Mouse (Mus musculus): ENCODE measurements around the gene Lama4. TPM values are rescaled to one million over a fixed set of nuclear protein-coding genes. Genes with fewer than 3 reads are reported as not detected.
A peak's percentile ranks its signal among the peaks of the same experiment; 100 is the strongest.

The Lama4 gene
- polyA plus RNA-seq, 1 experiment from 2014 or later, result 13.3 TPM

DNA sequence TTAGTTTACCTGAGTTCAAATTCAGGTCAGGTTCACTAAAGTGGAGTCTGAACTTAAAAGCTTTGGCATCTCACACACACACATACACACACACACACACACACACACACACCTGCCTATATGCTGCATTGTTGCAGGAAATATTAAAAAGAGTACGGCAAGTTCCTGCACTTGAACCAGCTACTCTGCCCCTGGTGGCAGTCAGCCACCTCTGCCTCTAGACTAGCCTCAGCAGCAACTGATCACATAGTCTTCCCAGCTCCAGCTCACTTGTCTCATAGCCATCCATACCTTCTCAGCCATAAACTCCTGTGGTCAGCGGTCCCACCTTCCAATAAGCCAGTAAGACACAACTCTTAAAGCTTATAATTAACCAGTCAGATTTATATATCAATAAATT is 37.2 kb downstream of the Lama4 start:
- ATAC-seq, result no peak
- H3K36me3 ChIP-seq (ENCODE audit: poor library complexity, severe bottlenecking), result no peaks in the 10 kb centered on the region
- 0 out of 2 replicates have a peak, but pooled peaks cover 4% of the 10 kb centered on the region for H3K4me1 ChIP-seq
- H3K4me3 ChIP-seq, result no peak overlapping the region
- WGBS, result 86% methylated on average over 2 of the region's 2 CpGs
- H3K9ac ChIP-seq, result no peak overlapping the region
- H3K4me2 ChIP-seq, result no peak overlapping the region
- no peaks in the 10 kb centered on the region for H3K9me3 ChIP-seq (replicated peaks)
- no peaks in the 10 kb centered on the region for H3K27me3 ChIP-seq
- no peak overlapping the region for H3K27ac ChIP-seq

DNA sequence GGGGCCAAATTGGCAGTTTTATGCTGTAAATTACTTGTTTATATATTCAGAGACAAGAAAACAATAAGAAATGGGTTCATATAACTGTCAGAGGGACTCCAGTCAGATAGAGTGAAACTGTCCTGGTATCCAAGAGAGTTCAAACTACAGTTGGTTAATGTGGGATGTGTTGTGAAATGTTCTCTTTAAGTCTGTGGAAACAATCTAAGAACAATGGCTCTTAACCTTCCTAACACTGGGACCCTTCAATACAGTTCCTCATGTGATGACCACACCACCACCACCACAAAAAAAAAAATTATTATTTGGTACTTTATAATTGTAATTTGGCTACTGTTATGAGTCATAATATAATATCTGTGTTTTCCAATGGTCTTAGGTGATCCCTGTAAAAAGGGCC is 38.2 kb downstream of the Lama4 start:
- Histone ChIP-seq H3K4me1 (0 out of 2 replicates have a peak, but pooled peaks cover 4% of the 10 kb centered on the region), H3K27ac (no peak overlapping the region), H3K27me3 (no peaks in the 10 kb centered on the region), H3K9me3 (replicated peaks) (no peaks in the 10 kb centered on the region), H3K4me2 (no peak overlapping the region), H3K4me3 (no peak overlapping the region), H3K36me3 (ENCODE audit: poor library complexity, severe bottlenecking) (no peaks in the 10 kb centered on the region), H3K9ac (no peak overlapping the region)
- no peak for ATAC-seq

DNA sequence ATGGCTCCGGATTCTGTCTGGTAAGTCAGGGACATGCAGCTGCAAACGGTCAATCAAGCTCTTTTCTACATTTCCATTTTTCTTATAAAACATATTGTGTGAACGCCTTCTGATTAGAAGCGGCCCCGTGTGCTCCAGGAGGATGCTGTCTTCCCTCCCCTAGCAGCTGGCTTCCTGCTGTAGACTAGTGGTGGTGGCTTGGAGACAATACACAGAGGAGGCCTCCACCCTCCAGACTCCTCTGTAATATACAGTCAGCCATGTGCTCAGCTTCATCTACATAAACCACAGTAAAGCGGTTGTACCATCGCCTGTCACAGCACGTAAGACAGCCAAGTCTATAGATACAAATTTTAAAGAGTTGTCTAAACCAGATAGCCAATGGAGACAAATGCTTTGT is 40.2 kb downstream of the Lama4 start:
- Histone ChIP-seq H3K4me2 (no peak overlapping the region), H3K27ac (no peak overlapping the region), H3K9ac (no peak overlapping the region), H3K4me3 (no peak overlapping the region), H3K27me3 (no peaks in the 10 kb centered on the region), H3K4me1 (peaks cover 4% of the 10 kb centered on the region; the same call in 1 of the 2 replicates), H3K9me3 (replicated peaks) (no peaks in the 10 kb centered on the region), H3K36me3 (ENCODE audit: poor library complexity, severe bottlenecking) (no peaks in the 10 kb centered on the region)
- WGBS, result 85% methylated on average over 8 of the region's 8 CpGs
- ATAC-seq, result peak; percentile 63; the same call in 1 of the 2 replicates

DNA sequence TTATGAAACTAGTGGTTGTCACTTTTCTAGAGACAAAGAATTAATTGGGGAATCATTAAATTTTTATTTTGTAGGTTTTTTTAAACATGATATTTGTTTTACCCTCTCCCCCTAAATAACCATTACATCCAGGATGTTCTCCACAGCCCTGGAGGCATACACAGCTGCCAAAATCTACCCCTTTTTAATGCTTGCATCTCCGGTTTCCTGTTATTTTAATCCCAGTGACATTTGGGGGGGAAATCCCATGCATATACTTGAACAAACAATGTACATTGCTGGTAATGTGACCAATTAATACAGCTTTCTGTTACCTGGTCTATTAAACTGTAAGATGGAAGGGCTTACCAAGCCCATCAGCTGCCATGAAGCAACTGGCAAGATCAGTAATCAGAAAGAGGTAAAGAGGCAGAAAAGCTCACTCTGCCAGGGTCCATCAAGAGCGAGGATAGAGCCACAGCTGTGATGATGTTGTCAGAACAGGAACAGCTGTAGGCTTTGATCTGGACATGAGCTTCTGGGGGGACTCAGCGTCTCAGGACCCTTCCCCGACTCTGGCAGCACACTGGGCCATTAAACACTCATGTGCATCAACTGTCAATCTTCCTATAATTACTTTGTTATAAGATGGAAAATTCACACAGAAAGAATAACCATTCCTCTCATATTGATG is 41.3 kb downstream of the Lama4 start:
- H3K4me3 ChIP-seq, result no peak overlapping the region
- no peaks in the 10 kb centered on the region for H3K9me3 ChIP-seq (replicated peaks)
- H3K36me3 ChIP-seq (ENCODE audit: poor library complexity, severe bottlenecking), result no peaks in the 10 kb centered on the region
- H3K4me2 ChIP-seq, result no peak overlapping the region
- no peak overlapping the region for H3K27ac ChIP-seq
- no peaks in the 10 kb centered on the region for H3K27me3 ChIP-seq
- 62% methylated on average over 4 of the region's 4 CpGs for WGBS
- H3K9ac ChIP-seq, result no peak overlapping the region
- ATAC-seq, result peak; percentile 57; the same call in 1 of the 2 replicates
- peaks cover 4% of the 10 kb centered on the region; the same call in 1 of the 2 replicates for H3K4me1 ChIP-seq

DNA sequence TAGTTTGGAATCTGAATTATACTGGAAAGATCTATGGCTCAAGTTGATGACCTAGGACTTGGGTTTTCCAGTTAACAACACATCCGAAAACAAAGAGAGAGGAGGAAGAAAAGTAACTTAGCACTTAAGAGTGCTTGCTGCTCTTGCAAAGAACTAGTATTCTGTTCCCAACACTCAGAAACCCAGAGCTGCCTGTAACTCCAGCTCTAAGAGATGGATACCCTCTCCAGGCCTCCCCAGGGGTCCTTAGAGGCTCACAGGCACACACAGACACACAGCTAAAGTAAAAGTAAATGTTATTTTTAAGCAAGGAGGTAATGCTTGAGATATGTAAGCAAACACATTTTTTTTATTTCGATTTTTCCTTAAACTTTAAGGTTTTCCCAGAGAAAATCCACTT is 49.5 kb downstream of the Lama4 start:
- Histone ChIP-seq H3K9ac (no peak overlapping the region), H3K27ac (no peak overlapping the region), H3K4me1 (no peaks in the 10 kb centered on the region), H3K9me3 (replicated peaks) (no peaks in the 10 kb centered on the region), H3K4me3 (no peak overlapping the region), H3K27me3 (no peaks in the 10 kb centered on the region), H3K36me3 (ENCODE audit: poor library complexity, severe bottlenecking) (no peaks in the 10 kb centered on the region), H3K4me2 (no peak overlapping the region)
- ATAC-seq, result no peak
- 74% methylated on average over 2 of the region's 2 CpGs for WGBS

DNA sequence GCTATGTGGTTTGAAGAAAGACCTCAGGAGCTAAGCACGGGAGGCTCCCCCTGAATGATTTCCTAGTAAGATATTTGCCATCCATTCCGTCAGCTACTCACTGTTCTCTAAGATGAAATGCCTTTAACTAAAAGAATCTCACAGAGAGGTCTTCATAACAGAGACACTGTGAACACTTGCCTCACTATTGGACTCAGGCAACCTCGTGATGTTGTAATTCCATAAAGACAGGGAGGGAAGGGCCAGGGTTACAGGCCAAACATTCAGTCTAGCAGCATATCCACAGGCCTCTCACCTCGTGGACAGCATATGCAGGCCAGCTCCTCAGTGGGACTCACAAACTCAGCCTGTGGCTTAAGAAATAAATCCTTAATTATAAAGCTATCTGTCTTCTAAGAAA is 52.7 kb downstream of the Lama4 start:
- no peak overlapping the region for H3K4me2 ChIP-seq
- H3K9ac ChIP-seq, result no peak overlapping the region
- H3K36me3 ChIP-seq (ENCODE audit: poor library complexity, severe bottlenecking), result no peaks in the 10 kb centered on the region
- no peak overlapping the region for H3K4me3 ChIP-seq
- no peaks in the 10 kb centered on the region for H3K27me3 ChIP-seq
- H3K4me1 ChIP-seq, result no peaks in the 10 kb centered on the region
- H3K9me3 ChIP-seq (replicated peaks), result no peaks in the 10 kb centered on the region
- ATAC-seq, result no peak
- no peak overlapping the region for H3K27ac ChIP-seq
- WGBS, result 67% methylated on average over 4 of the region's 4 CpGs

DNA sequence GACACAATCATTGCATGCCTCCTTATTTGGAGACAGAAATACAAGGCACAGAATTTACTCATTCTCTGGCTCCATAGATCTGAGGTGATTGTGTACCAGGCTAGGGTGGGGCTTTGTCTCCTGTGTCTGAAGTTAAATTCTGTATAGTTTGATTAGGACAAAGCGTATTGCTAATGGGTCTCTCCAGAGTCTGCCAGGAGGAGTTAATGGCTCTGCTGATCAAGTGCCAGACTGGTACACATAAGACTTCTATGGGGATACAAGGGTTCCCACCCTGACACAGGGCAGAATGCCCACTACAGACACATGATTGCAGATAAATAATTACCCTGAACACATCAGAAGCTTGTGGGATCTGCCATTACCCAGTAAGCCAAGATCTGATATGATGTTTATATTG is 53.3 kb downstream of the Lama4 start:
- no peaks in the 10 kb centered on the region for H3K4me1 ChIP-seq
- H3K27me3 ChIP-seq, result no peaks in the 10 kb centered on the region
- H3K9me3 ChIP-seq (replicated peaks), result no peaks in the 10 kb centered on the region
- 73% methylated on average over 1 of the region's 1 CpGs for WGBS
- no peak overlapping the region for H3K9ac ChIP-seq
- H3K4me2 ChIP-seq, result no peak overlapping the region
- peak; percentile 48; the same call in 1 of the 2 replicates for ATAC-seq
- H3K27ac ChIP-seq, result no peak overlapping the region
- no peaks in the 10 kb centered on the region for H3K36me3 ChIP-seq (ENCODE audit: poor library complexity, severe bottlenecking)
- H3K4me3 ChIP-seq, result no peak overlapping the region

DNA sequence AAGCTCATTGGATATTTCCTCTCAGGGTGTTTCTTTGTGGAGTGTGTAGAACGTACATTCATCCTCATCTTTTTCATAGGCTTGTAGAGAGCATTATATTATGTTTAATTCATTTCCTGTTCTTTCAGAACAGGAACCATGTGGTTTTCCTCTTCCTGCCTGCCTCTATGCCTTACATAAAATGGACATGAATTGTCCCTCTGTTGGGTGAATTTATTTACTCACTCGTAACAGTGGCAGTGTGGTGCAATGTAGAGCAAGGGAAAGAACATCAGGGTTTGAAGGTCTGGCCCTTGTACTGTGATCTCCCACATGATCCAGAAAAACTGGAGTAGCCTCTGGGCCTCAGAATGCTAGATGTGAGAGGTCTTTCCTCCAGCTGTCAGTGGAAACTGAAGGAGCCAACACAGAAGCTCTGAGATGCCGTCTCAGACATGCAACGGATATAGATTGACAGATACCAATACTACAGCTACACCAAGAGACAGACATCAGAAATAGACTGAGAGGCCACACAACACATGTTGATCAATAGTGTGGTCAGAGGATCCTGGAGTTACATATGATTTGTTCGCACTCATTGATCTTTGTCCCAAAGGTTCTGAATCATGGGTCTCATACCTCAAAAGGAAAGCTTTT is 58.4 kb downstream of the Lama4 start:
- WGBS, result 82% methylated on average over 5 of the region's 5 CpGs
- H3K9me3 ChIP-seq (replicated peaks), result no peaks in the 10 kb centered on the region
- 0 out of 2 replicates have a peak, but pooled peaks cover 7% of the 10 kb centered on the region for H3K4me1 ChIP-seq
- ATAC-seq, result no peak
- no peak overlapping the region for H3K9ac ChIP-seq
- H3K4me3 ChIP-seq, result no peak overlapping the region
- H3K36me3 ChIP-seq (ENCODE audit: poor library complexity, severe bottlenecking), result no peaks in the 10 kb centered on the region
- H3K27ac ChIP-seq, result no peak overlapping the region
- H3K27me3 ChIP-seq, result no peaks in the 10 kb centered on the region
- H3K4me2 ChIP-seq, result no peak overlapping the region

DNA sequence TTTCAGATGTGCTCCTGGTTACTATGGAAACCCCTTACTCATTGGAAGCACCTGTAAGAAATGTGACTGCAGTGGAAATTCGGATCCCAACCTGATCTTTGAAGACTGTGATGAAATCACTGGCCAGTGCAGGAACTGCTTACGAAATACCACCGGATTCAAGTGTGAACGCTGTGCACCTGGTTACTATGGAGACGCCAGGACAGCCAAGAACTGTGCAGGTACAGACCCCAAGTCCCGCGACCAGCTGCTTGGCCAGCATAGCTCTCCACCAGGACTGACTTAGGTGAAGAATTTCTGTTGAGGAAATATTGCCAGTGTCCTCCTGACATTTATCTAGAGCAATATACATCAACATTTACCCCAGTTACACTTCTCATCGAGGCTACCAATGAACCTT is 61.2 kb downstream of the Lama4 start:
- no peaks in the 10 kb centered on the region for H3K27me3 ChIP-seq
- no peak overlapping the region for H3K4me3 ChIP-seq
- WGBS, result 94% methylated on average over 8 of the region's 8 CpGs
- H3K4me1 ChIP-seq, result 0 out of 2 replicates have a peak, but pooled peaks cover 7% of the 10 kb centered on the region
- no peak overlapping the region for H3K27ac ChIP-seq
- no peaks in the 10 kb centered on the region for H3K36me3 ChIP-seq (ENCODE audit: poor library complexity, severe bottlenecking)
- H3K4me2 ChIP-seq, result no peak overlapping the region
- H3K9ac ChIP-seq, result no peak overlapping the region
- H3K9me3 ChIP-seq (replicated peaks), result no peaks in the 10 kb centered on the region
- no peak for ATAC-seq

DNA sequence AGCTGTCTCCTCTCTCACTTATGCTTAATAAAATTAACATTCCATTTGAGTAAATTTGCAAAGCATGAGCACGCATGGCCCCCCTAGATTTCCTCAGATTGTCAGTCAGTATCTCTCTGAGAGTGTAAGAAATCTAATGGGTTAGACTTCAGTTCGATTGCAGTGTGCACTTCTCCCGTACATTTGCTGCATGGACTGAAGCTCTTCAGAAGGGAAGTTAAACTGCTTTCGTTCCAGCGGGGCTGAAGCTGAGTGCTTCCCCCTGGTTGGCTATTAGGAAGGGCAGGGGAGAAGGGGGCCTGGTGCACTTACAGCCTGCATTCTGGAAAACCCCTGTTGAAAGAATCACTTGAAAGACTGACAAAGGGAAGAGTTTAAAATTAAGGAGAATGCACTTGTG is 61.7 kb downstream of the Lama4 start:
- no peak overlapping the region for H3K4me3 ChIP-seq
- no peaks in the 10 kb centered on the region for H3K36me3 ChIP-seq (ENCODE audit: poor library complexity, severe bottlenecking)
- H3K9ac ChIP-seq, result no peak overlapping the region
- no peaks in the 10 kb centered on the region for H3K27me3 ChIP-seq
- no peaks in the 10 kb centered on the region for H3K9me3 ChIP-seq (replicated peaks)
- ATAC-seq, result 0 out of 2 replicates have a peak, but pooled peaks have one; percentile 10
- H3K27ac ChIP-seq, result no peak overlapping the region
- WGBS, result 68% methylated on average over 5 of the region's 5 CpGs
- no peak overlapping the region for H3K4me2 ChIP-seq
- 0 out of 2 replicates have a peak, but pooled peaks cover 7% of the 10 kb centered on the region for H3K4me1 ChIP-seq

DNA sequence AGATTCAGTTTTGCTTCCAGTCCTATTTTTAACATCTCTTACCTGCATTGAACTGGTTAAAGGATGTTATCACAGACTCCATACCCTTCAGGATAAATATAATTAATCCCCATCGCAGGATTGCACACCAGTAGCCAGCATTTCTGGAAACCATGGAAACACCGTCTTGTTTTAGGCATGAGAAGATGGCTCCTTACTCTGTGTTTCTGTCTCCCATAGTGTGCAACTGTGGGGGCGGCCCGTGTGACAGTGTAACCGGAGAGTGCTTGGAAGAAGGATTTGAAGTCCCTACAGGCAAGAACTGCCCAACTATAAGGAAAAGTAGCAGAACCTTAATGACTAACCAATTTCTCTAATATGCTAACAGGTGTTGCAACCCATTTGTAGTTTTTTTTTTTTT is 63.1 kb downstream of the Lama4 start:
- H3K4me1 ChIP-seq, result 0 out of 2 replicates have a peak, but pooled peaks cover 7% of the 10 kb centered on the region
- H3K27ac ChIP-seq, result no peak overlapping the region
- no peak overlapping the region for H3K4me2 ChIP-seq
- H3K9me3 ChIP-seq (replicated peaks), result no peaks in the 10 kb centered on the region
- no peak overlapping the region for H3K4me3 ChIP-seq
- ATAC-seq, result no peak
- H3K27me3 ChIP-seq, result no peaks in the 10 kb centered on the region
- H3K9ac ChIP-seq, result no peak overlapping the region
- no peaks in the 10 kb centered on the region for H3K36me3 ChIP-seq (ENCODE audit: poor library complexity, severe bottlenecking)
- whole genome bisulfite sequencing, result 65% methylated on average over 5 of the region's 5 CpGs

DNA sequence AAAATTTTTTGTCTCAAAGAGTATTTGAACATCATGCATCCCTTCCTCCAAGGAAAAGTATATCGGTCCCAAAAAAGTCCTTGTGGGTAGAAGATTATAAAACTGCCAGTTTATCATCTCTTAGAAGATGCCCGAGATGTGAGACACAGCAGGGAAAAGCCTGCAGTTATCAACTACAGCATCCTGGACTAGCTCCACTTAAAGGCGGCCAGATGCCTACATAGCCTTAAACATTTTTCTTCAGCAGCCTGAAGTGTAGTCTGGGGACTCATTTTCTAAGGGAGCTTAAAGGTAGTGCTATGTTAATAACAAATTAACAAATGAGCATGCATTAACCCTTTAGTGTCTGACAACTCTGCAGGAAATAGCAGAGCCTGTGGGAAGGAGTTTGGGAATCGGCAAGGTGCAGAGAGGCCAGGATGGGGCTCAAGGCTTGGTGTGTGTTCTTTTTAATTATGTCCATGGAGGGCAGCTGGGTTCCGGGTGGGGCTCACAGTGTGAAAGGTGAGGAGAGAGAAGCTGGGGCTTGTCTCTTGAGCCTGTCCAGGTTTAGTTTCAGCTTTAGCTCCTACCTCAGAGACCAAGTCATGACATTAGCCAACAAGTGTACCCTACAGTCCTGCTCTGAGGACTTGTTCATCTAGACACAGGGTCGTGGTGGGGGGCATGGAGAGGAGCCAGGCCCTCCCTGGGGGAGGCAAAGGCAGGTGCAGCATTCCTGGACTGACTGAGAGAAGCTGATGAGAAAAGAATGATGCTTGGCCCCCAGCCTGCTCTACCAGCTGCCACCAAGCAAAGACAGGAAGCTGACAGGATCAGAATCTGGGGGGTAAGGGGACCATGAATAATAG is 64.2 kb downstream of the Lama4 start:
- H3K4me3 ChIP-seq, result no peak overlapping the region
- 0 out of 2 replicates have a peak, but pooled peaks cover 7% of the 10 kb centered on the region for H3K4me1 ChIP-seq
- H3K27ac ChIP-seq, result no peak overlapping the region
- H3K9me3 ChIP-seq (replicated peaks), result no peaks in the 10 kb centered on the region
- no peak for ATAC-seq
- H3K9ac ChIP-seq, result no peak overlapping the region
- no peaks in the 10 kb centered on the region for H3K27me3 ChIP-seq
- no peak overlapping the region for H3K4me2 ChIP-seq
- no peaks in the 10 kb centered on the region for H3K36me3 ChIP-seq (ENCODE audit: poor library complexity, severe bottlenecking)
- 78% methylated on average over 6 of the region's 6 CpGs for WGBS

Measured in forebrain, embryonic 13.5 days (tissue).